Mouse (Mus musculus) liver, adult 2 months (tissue): ENCODE results near the gene Atp13a3.

Source experiments
- CTCF ChIP-seq: fragments of 200-500 bp; IDR thresholded peaks from 2 replicates; pipeline ENCODE4 v1.5.1; 2011; ENCODE audit warnings: low read depth, low read length, control low read depth
- POLR2A ChIP-seq: fragments of 200-500 bp; IDR thresholded peaks from 2 replicates; pipeline ENCODE4 v1.6.1; 2011; ENCODE audit warnings: low read length, control low read depth; ENCODE audit not compliant: insufficient read depth; ENCODE audit errors: extremely low read depth

DNA sequence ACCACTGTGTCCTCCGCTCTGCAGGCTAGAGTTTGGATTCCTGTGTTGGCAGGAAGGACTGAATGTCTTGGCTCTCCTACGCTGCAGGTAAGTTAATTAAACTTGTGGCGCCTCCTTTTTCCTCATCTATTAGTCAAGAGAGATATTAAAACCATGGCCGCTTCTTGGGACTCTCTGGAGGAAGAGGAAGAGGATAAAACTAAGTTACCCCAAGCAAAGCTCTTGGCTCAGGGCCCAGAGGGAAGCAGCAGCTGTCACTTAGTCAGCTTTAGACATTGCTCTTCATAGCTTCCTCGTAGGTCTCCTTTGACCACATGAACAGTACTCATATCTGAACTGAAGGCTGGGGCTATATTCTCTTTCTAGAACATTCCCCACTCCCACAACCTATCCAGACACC lies 10.5 kb upstream of the Atp13a3 start:
- no peak for TF ChIP-seq POLR2A
- no peak for TF ChIP-seq CTCF
